Mouse (Mus musculus): ENCODE measurements around the gene Slc2a3. TPM values are rescaled to one million over a fixed set of nuclear protein-coding genes. Genes with fewer than 3 reads are reported as not detected.

Slc2a3 gene
- polyA plus RNA-seq, 1 experiment: 0.66 TPM

GRCm38 (mm10) chr6:122682646-122683045, 118.8 kb downstream of the Slc2a3 start:
- Histone ChIP-seq H3K79me3 (ENCODE audit: low read depth) (no peaks in the 10 kb centered on the region), H3K79me2 (ENCODE audit: control insufficient read depth, insufficient read depth) (no peaks in the 10 kb centered on the region), H3K4me3 (ENCODE audit: insufficient read depth, poor library complexity, severe bottlenecking) (no peak overlapping the region), H3K27me3 (ENCODE audit: control insufficient read depth, insufficient read depth, insufficient read length) (no peaks in the 10 kb centered on the region), H3ac (ENCODE audit: control insufficient read depth, insufficient read length, low read depth) (no peak overlapping the region), H3K36me3 (ENCODE audit: control insufficient read depth, insufficient read depth) (no peaks in the 10 kb centered on the region)
- no peak for TF ChIP-seq MYOD1 (IDR thresholded peaks at IDR 0.05; ENCODE audit: control insufficient read depth, insufficient read length, low read depth)
- TF ChIP-seq USF1 (IDR thresholded peaks at IDR 0.05; ENCODE audit: low read depth): no peak
- no peak for TF ChIP-seq CTCF (IDR thresholded peaks at IDR 0.05; ENCODE audit: control insufficient read depth, insufficient read depth, insufficient read length)
- no peak for TF ChIP-seq MAX (IDR thresholded peaks at IDR 0.05)
- TF ChIP-seq MYOG (IDR thresholded peaks at IDR 0.05; ENCODE audit: control insufficient read depth, extremely low read depth, insufficient read length): no peak
- TF ChIP-seq FOSL1 (IDR thresholded peaks at IDR 0.05; ENCODE audit: insufficient read depth, low read length, poor library complexity, severe bottlenecking): no peak
- TF ChIP-seq CEBPB (IDR thresholded peaks at IDR 0.05; ENCODE audit: low read depth): no peak

Small RNA genes lying within 50 kb of the gene (microRNA-seq; reads per million reads assigned to microRNA genes)
- gene Mir7231 (ENCODE audit: borderline microRNAs expressed): 0.16 reads per million

Other genes with a start within 250 kb of the Slc2a3 start
- not detected for gene Aicda, start 247.8 kb downstream of the Slc2a3 start, polyA plus RNA-seq (2012; fragmentation: generic; extraction: Trizol)
- 1.1 TPM for gene Apobec1, start 199.2 kb downstream of the Slc2a3 start, polyA plus RNA-seq (2012; fragmentation: generic; extraction: Trizol)
- gene Gdf3, start 191.6 kb downstream of the Slc2a3 start, polyA plus RNA-seq (2012; fragmentation: generic; extraction: Trizol): not detected
- not detected for gene Dppa3, start 175.2 kb downstream of the Slc2a3 start, polyA plus RNA-seq (2012; fragmentation: generic; extraction: Trizol)
- 0.27 TPM for gene Nanog, start 94.2 kb downstream of the Slc2a3 start, polyA plus RNA-seq (2012; fragmentation: generic; extraction: Trizol)
- gene Foxj2, start 18.3 kb upstream of the Slc2a3 start, polyA plus RNA-seq (2012; fragmentation: generic; extraction: Trizol): 6.5 TPM
- gene C3ar1, start 54.5 kb upstream of the Slc2a3 start, polyA plus RNA-seq (2012; fragmentation: generic; extraction: Trizol): 0.91 TPM
- gene Necap1, start 72.8 kb upstream of the Slc2a3 start, polyA plus RNA-seq (2012; fragmentation: generic; extraction: Trizol): 17.7 TPM
- not detected for gene Clec4a1, start 120.2 kb upstream of the Slc2a3 start, polyA plus RNA-seq (2012; fragmentation: generic; extraction: Trizol)
- gene Clec4a3, start 150.9 kb upstream of the Slc2a3 start, polyA plus RNA-seq (2012; fragmentation: generic; extraction: Trizol): not detected
- gene Clec4a4, start 188.7 kb upstream of the Slc2a3 start, polyA plus RNA-seq (2012; fragmentation: generic; extraction: Trizol): not detected
- gene Clec4b1, start 248.3 kb upstream of the Slc2a3 start, polyA plus RNA-seq (2012; fragmentation: generic; extraction: Trizol): not detected